In genomic region chr6:141068861-141069467, GRCm38 (mm10) we compare ENCODE assay signal across 21 mouse cellular contexts.
DNase-seq lines count a peak whose midpoint lies in the region; ATAC-seq and TF ChIP-seq lines count a peak whose summit lies in the region.
"Had no signal": no experiment of that assay in that cellular context is flagged by ENCODE, and none has a peak within 500 bp of the region (broad histone marks: within the 10 kb centered on the region; RNA-seq: fewer than 3 reads in every experiment).

No protein-coding gene starts in this region.

- H3K4me1 ChIP-seq in embryonic facial prominence, embryonic 14.5 days (ENCODE audit: control insufficient read depth, insufficient read depth, low read length): no peaks in the 10 kb centered on the region
- 0 out of 2 replicates have a peak, but pooled peaks cover 10% of the 10 kb centered on the region for H3K4me1 ChIP-seq in embryonic facial prominence, embryonic 10.5 days
- peaks cover 2% of the 10 kb centered on the region; the same call in 1 of the 2 replicates for H3K4me1 ChIP-seq in midbrain, embryonic 11.5 days (ENCODE audit: control insufficient read depth, insufficient read depth, low read length)
- no peaks in the 10 kb centered on the region for H3K4me1 ChIP-seq in midbrain, postnatal 0 days (ENCODE audit: insufficient read depth, low read length)
- H3K4me1 ChIP-seq in midbrain, embryonic 13.5 days (replicated peaks): peaks cover 6% of the 10 kb centered on the region; the same call in 1 of the 2 replicates
- H3K4me1 ChIP-seq in heart, embryonic 10.5 days: no peaks in the 10 kb centered on the region
- H3K4me1 ChIP-seq: kidney, embryonic 15.5 days; limb, embryonic 12.5 days; neural tube, embryonic 12.5 days; stomach, embryonic 15.5 days had no signal

- peak; percentile 38 for DNase-seq in embryonic facial prominence, embryonic 14.5 days (ENCODE audit: low spot score)
- no peak for DNase-seq in embryonic facial prominence, embryonic 10.5 days (ENCODE audit: low spot score)
- DNase-seq in midbrain, embryonic 11.5 days (ENCODE audit: low spot score, missing footprints): peak; percentile 89
- DNase-seq in midbrain, postnatal 0 days (ENCODE audit: low spot score): no peak
- no peak for DNase-seq in heart, embryonic 10.5 days (ENCODE audit: low spot score)
- no peak for DNase-seq in gastrocnemius, adult 2 months
- DNase-seq: adrenal gland, postnatal 25 days; cerebellum, adult 11 months; cerebellum, adult 9-11 months; kidney, adult 11 months; kidney, postnatal 36 days; layer of hippocampus, postnatal 36 days; liver, postnatal 0 days; lung, postnatal 14 days; thymus, postnatal 25 days had no signal

- no peak for TF ChIP-seq CTCF in midbrain, postnatal 0 days (IDR thresholded peaks at IDR 0.05)
- TF ChIP-seq CTCF in gastrocnemius, adult 2 months (IDR thresholded peaks at IDR 0.05): no peak

- H3K9me3 ChIP-seq in embryonic facial prominence, embryonic 14.5 days (ENCODE audit: control insufficient read depth, low read length): peaks cover 4% of the 10 kb centered on the region; the same call in 1 of the 2 replicates
- no peaks in the 10 kb centered on the region; the same call in 1 of the 2 replicates for H3K9me3 ChIP-seq in embryonic facial prominence, embryonic 10.5 days
- no peaks in the 10 kb centered on the region for H3K9me3 ChIP-seq in midbrain, embryonic 11.5 days (ENCODE audit: control insufficient read depth, low read length)
- H3K9me3 ChIP-seq in midbrain, postnatal 0 days (ENCODE audit: low read length): no peaks in the 10 kb centered on the region
- H3K9me3 ChIP-seq in midbrain, embryonic 13.5 days: peaks cover 5% of the 10 kb centered on the region; the same call in 1 of the 2 replicates
- no peaks in the 10 kb centered on the region for H3K9me3 ChIP-seq in heart, embryonic 10.5 days
- H3K9me3 ChIP-seq: kidney, embryonic 15.5 days; limb, embryonic 12.5 days; stomach, embryonic 15.5 days had no signal

- WGBS in embryonic facial prominence, embryonic 14.5 days: 68% methylated on average over 6 of the region's 6 CpGs
- 66% methylated on average over 6 of the region's 6 CpGs for WGBS in embryonic facial prominence, embryonic 10.5 days
- WGBS in midbrain, embryonic 11.5 days: 32% methylated on average over 6 of the region's 6 CpGs
- WGBS in midbrain, postnatal 0 days: 31% methylated on average over 6 of the region's 6 CpGs
- WGBS in midbrain, embryonic 13.5 days: 25% methylated on average over 6 of the region's 6 CpGs
- 83% methylated on average over 6 of the region's 6 CpGs for WGBS in heart, embryonic 10.5 days

- H3K27ac ChIP-seq in embryonic facial prominence, embryonic 14.5 days (replicated peaks; ENCODE audit: low read depth, low read length): no peak overlapping the region
- no peak overlapping the region for H3K27ac ChIP-seq in embryonic facial prominence, embryonic 10.5 days (replicated peaks)
- H3K27ac ChIP-seq in midbrain, embryonic 11.5 days (ENCODE audit: low read depth, low read length): no peak overlapping the region
- H3K27ac ChIP-seq in midbrain, postnatal 0 days (ENCODE audit: low read depth, low read length): no peak overlapping the region
- H3K27ac ChIP-seq in midbrain, embryonic 13.5 days: no peak overlapping the region
- H3K27ac ChIP-seq in heart, embryonic 10.5 days: no peak overlapping the region
- H3K27ac ChIP-seq in gastrocnemius, adult 2 months: no peak overlapping the region
- H3K27ac ChIP-seq: kidney, embryonic 15.5 days; limb, embryonic 12.5 days; neural tube, embryonic 12.5 days; stomach, embryonic 15.5 days had no signal

- H3K4me3 ChIP-seq in embryonic facial prominence, embryonic 14.5 days (ENCODE audit: low read depth, low read length): no peak overlapping the region
- H3K4me3 ChIP-seq in embryonic facial prominence, embryonic 10.5 days: no peak overlapping the region
- H3K4me3 ChIP-seq in midbrain, embryonic 11.5 days (ENCODE audit: low read depth, low read length): no peak overlapping the region
- no peak overlapping the region for H3K4me3 ChIP-seq in midbrain, postnatal 0 days (ENCODE audit: low read depth, low read length)
- no peak overlapping the region for H3K4me3 ChIP-seq in midbrain, embryonic 13.5 days (replicated peaks)
- H3K4me3 ChIP-seq in heart, embryonic 10.5 days: no peak overlapping the region
- no peak overlapping the region for H3K4me3 ChIP-seq in gastrocnemius, adult 2 months
- H3K4me3 ChIP-seq: kidney, embryonic 15.5 days; limb, embryonic 12.5 days; neural tube, embryonic 12.5 days; stomach, embryonic 15.5 days had no signal

- H3K36me3 ChIP-seq in embryonic facial prominence, embryonic 14.5 days (ENCODE audit: control insufficient read depth, insufficient read depth, low read length): no peaks in the 10 kb centered on the region
- no peaks in the 10 kb centered on the region for H3K36me3 ChIP-seq in embryonic facial prominence, embryonic 10.5 days (replicated peaks)
- H3K36me3 ChIP-seq in midbrain, embryonic 11.5 days (ENCODE audit: control insufficient read depth, insufficient read depth, low read length): no peaks in the 10 kb centered on the region
- no peaks in the 10 kb centered on the region for H3K36me3 ChIP-seq in midbrain, postnatal 0 days (ENCODE audit: insufficient read depth, low read length)
- no peaks in the 10 kb centered on the region for H3K36me3 ChIP-seq in midbrain, embryonic 13.5 days
- no peaks in the 10 kb centered on the region for H3K36me3 ChIP-seq in heart, embryonic 10.5 days
- H3K36me3 ChIP-seq: kidney, embryonic 15.5 days; limb, embryonic 12.5 days; neural tube, embryonic 12.5 days; stomach, embryonic 15.5 days had no signal

- no peaks in the 10 kb centered on the region for H3K27me3 ChIP-seq in embryonic facial prominence, embryonic 14.5 days (replicated peaks; ENCODE audit: control insufficient read depth, insufficient read depth, low read length)
- no peaks in the 10 kb centered on the region for H3K27me3 ChIP-seq in embryonic facial prominence, embryonic 10.5 days (replicated peaks; ENCODE audit: low read depth, poor library complexity, severe bottlenecking)
- H3K27me3 ChIP-seq in midbrain, embryonic 11.5 days (ENCODE audit: control insufficient read depth, insufficient read depth, low read length): no peaks in the 10 kb centered on the region
- H3K27me3 ChIP-seq in midbrain, postnatal 0 days (ENCODE audit: insufficient read depth, low read length): no peaks in the 10 kb centered on the region
- H3K27me3 ChIP-seq in midbrain, embryonic 13.5 days: no peaks in the 10 kb centered on the region
- H3K27me3 ChIP-seq in heart, embryonic 10.5 days (ENCODE audit: insufficient read depth, poor library complexity, severe bottlenecking): no peaks in the 10 kb centered on the region
- H3K27me3 ChIP-seq: kidney, embryonic 15.5 days; limb, embryonic 12.5 days; neural tube, embryonic 12.5 days; stomach, embryonic 15.5 days had no signal

- ATAC-seq in embryonic facial prominence, embryonic 14.5 days (ENCODE audit: low read depth): peak; percentile 67; the same call in 1 of the 2 replicates
- peak; percentile 80 for ATAC-seq in midbrain, embryonic 11.5 days (ENCODE audit: low FRiP score)
- no peak for ATAC-seq in midbrain, postnatal 0 days (ENCODE audit: low FRiP score)
- peak; percentile 70 for ATAC-seq in midbrain, embryonic 13.5 days

- H3K4me2 ChIP-seq in embryonic facial prominence, embryonic 14.5 days (ENCODE audit: low read depth, low read length): no peak overlapping the region
- H3K4me2 ChIP-seq in midbrain, embryonic 11.5 days: no peak overlapping the region
- no peak overlapping the region for H3K4me2 ChIP-seq in midbrain, postnatal 0 days (ENCODE audit: low read depth, low read length, poor library complexity, severe bottlenecking)
- no peak overlapping the region for H3K4me2 ChIP-seq in midbrain, embryonic 13.5 days (replicated peaks)
- H3K4me2 ChIP-seq: kidney, embryonic 15.5 days; limb, embryonic 12.5 days; liver, embryonic 11.5 days; neural tube, embryonic 12.5 days; stomach, embryonic 15.5 days had no signal

- intact Hi-C loops in gastrocnemius, adult 2 months (cut with DNase I): no loop called here

- no peak overlapping the region for H3K9ac ChIP-seq in embryonic facial prominence, embryonic 14.5 days (ENCODE audit: low read depth, low read length)
- no peak overlapping the region for H3K9ac ChIP-seq in midbrain, embryonic 11.5 days (ENCODE audit: low read length)
- no peak overlapping the region for H3K9ac ChIP-seq in midbrain, postnatal 0 days (replicated peaks; ENCODE audit: low read length, poor library complexity, severe bottlenecking)
- H3K9ac ChIP-seq in midbrain, embryonic 13.5 days (replicated peaks): no peak overlapping the region
- H3K9ac ChIP-seq: kidney, embryonic 15.5 days; limb, embryonic 12.5 days; liver, postnatal 0 days; neural tube, embryonic 12.5 days; stomach, embryonic 15.5 days had no signal

Comparison
In these comparisons a context has a peak if more than half of its experiments do, and no peak if none do; other contexts are left out.
1. DNase-seq: peak in embryonic facial prominence, embryonic 14.5 days (single experiment) and midbrain, embryonic 11.5 days (single experiment); none in embryonic facial prominence, embryonic 10.5 days (single experiment), midbrain, postnatal 0 days (single experiment), heart, embryonic 10.5 days (single experiment) and gastrocnemius, adult 2 months (single experiment).